Mouse (Mus musculus) embryonic facial prominence, embryonic 11.5 days (tissue): ENCODE data around the gene Slc7a4. TPM values are rescaled to one million over a fixed set of nuclear protein-coding genes. Genes with fewer than 3 reads are reported as not detected.
"Not testable (repeated sequence)": the region's sequence is repeated elsewhere in the genome, so short reads cannot be mapped to it uniquely, and the experiment has no call there.

Experiments used
- ATAC-seq: fragments of 200-750 bp; cut with Nextera tagmentation; replicated peaks from 2 replicates; pipeline ENCODE4 v1.8.0; 2017; ENCODE audit warnings: low read depth; ENCODE audit not compliant: insufficient number of reproducible peaks, low FRiP score, low TSS enrichment
- DNase-seq: peaks from one replicate; pipeline ENCODE4 v3.0.0-alpha.2; 2015; ENCODE audit warnings: low spot score
- H3K27ac ChIP-seq: fragments of 300-500 bp; sonication (generic); replicated peaks from 2 replicates; pipeline ENCODE4 v1.5.1; 2014; ENCODE audit warnings: mild to moderate bottlenecking, low read depth, low read length, control low read depth
- H3K27me3 ChIP-seq: fragments of 300-500 bp; sonication (generic); 2 replicates; pipeline ENCODE4 v1.6.1; 2014; ENCODE audit warnings: mild to moderate bottlenecking, low read length, moderate library complexity, mixed read lengths; ENCODE audit not compliant: control insufficient read depth, insufficient read depth
- H3K36me3 ChIP-seq: fragments of 300-500 bp; sonication (generic); replicated peaks from 2 replicates; pipeline ENCODE4 v1.6.1; 2014; ENCODE audit warnings: low read depth, mild to moderate bottlenecking, low read length, moderate library complexity, mixed read lengths; ENCODE audit not compliant: control insufficient read depth, insufficient read depth
- H3K4me1 ChIP-seq: fragments of 300-500 bp; sonication (generic); 2 replicates; pipeline ENCODE4 v1.6.1; 2014; ENCODE audit warnings: low read length, mixed read lengths; ENCODE audit not compliant: control insufficient read depth, insufficient read depth
- H3K4me2 ChIP-seq: fragments of 300-500 bp; sonication (generic); 2 replicates; pipeline ENCODE4 v1.6.1; 2014; ENCODE audit warnings: low read depth, mild to moderate bottlenecking, control low read depth, low read length, moderate library complexity
- H3K4me3 ChIP-seq: fragments of 300-500 bp; sonication (generic); 2 replicates; pipeline ENCODE4 v1.5.1; 2014; ENCODE audit warnings: low read depth, low read length, control low read depth
- H3K9ac ChIP-seq: fragments of 300-500 bp; sonication (generic); replicated peaks from 2 replicates; pipeline ENCODE4 v1.6.1; 2014; ENCODE audit warnings: mild to moderate bottlenecking, control low read depth, low read length
- H3K9me3 ChIP-seq: fragments of 300-500 bp; sonication (generic); replicated peaks from 2 replicates; pipeline ENCODE4 v1.6.1; 2016; ENCODE audit warnings: mild to moderate bottlenecking, low read length, inconsistent platforms, mixed read lengths; ENCODE audit not compliant: control insufficient read depth
- WGBS: fragments of 180-500 bp; shearing (Covaris S2); extraction: QIAGEN DNeasy Blood & Tissue Kit; methylation state at CpG from one replicate; pipeline ENCODE4 v1.1.7; 2014; 5-methylcytosine and 5-hydroxymethylcytosine counted together
- polyA plus RNA-seq: library from polyadenylated mRNA; unstranded; fragments of >200 nt; fragmentation: Nextera tagmentation; extraction: Ambion mirVana; gene quantifications from 2 replicates; pipeline ENCODE4 v1.2.1, GENCODE M21; 2014

Slc7a4 gene
- polyA plus RNA-seq, 1 experiment from 2014 or later = 0.59 TPM

DNA sequence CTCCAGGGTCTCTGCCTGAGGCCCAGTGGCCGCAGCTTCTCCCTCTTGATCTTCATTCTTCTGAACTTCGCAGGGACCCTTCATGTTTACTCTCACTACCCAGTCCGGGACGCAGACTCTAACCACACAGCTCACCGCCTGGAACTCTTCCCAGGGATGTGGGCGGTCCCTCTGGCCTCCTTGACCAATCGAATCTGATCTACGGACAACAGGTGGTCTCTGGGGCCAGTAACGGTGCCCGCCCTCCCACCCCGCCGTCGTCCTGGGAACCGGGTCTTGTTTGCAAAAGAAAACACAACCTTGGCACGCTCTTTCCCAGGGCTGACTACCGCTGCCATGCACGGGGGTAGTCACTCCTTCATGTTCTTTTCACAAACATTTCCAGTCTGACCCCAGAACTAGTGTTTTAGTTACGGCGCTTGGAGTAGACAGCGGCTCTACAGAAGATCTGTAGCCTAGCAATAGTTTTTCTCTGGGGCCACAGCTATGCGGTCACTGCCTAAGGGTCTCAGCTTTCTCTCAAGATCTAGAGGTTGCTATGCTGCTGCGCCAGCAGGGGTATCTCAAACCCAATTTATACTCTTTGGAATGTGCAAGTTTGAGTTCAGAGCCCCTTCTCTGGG, 21.8 kb downstream of the Slc7a4 start, which contains the start of gene Lrrc74b:
Lrrc74b (minus strand) TSS at position 120 of the 623 bp plus-strand sequence.
- no peak within 1 kb of the TSS for H3K9ac ChIP-seq
- whole genome bisulfite sequencing = under 1% methylated on average over 22 of the region's 22 CpGs
- no peaks in the 10 kb centered on the region for H3K9me3 ChIP-seq
- peaks cover 4% of the 10 kb centered on the region; the same call in 1 of the 2 replicates for H3K27me3 ChIP-seq
- H3K4me1 ChIP-seq = peaks cover 8% of the 10 kb centered on the region; the same call in 1 of the 2 replicates
- H3K27ac ChIP-seq = no peak within 1 kb of the TSS
- peak within 1 kb of the TSS; percentile 18 for H3K4me3 ChIP-seq
- DNase-seq = peak; percentile 74
- peak; percentile 50 for ATAC-seq
- peak within 1 kb of the TSS; percentile 48 for H3K4me2 ChIP-seq
- no peaks in the 10 kb centered on the region for H3K36me3 ChIP-seq

DNA sequence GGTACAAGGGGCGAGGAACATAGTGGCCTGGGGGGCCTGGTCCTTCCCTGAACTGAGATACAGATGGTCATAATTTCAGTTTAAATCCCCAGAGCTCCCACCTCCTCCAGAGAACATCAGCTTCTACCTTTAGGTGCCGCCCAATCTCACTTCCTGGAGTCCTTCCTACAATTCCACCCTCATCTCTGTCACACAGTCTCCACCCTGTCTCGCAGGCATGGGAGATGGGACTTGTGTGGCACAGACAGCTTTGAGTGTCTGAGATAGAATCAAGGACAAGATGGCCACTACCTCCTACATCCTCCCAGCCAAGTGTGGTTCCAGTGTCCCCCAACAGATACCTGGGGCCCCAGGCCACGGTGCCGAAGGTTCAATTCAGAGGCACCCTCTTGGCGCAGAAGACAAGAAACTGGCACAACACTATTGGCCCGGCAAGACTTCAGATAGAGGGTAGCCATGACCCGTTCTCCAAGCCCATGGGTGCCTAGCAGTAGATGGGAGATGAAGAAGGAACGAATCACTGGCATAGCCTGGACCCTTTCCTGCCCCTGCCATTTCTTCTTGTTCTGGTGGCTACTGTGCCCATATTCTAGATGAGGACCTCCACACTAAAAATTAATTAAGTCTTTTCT, 23.5 kb downstream of the Slc7a4 start:
- ATAC-seq = no peak
- no peak for DNase-seq
- no peaks in the 10 kb centered on the region for H3K36me3 ChIP-seq
- H3K4me3 ChIP-seq = no peak overlapping the region
- no peak overlapping the region for H3K27ac ChIP-seq
- H3K9me3 ChIP-seq = no peaks in the 10 kb centered on the region
- WGBS = 63% methylated on average over 9 of the region's 9 CpGs
- no peak overlapping the region for H3K9ac ChIP-seq
- H3K27me3 ChIP-seq = peaks cover 4% of the 10 kb centered on the region; the same call in 1 of the 2 replicates
- H3K4me2 ChIP-seq = no peak overlapping the region
- peaks cover 8% of the 10 kb centered on the region; the same call in 1 of the 2 replicates for H3K4me1 ChIP-seq

- Histone ChIP-seq H3K9me3 (no peaks in the 10 kb centered on the region), H3K4me1 (peaks cover 8% of the 10 kb centered on the region; the same call in 1 of the 2 replicates), H3K27ac (no peak overlapping the region; the same call in 1 of the 2 replicates), H3K36me3 (no peaks in the 10 kb centered on the region), H3K9ac (peak overlapping the region; percentile 33), H3K4me2 (peak overlapping the region; percentile 25), H3K27me3 (peaks cover 4% of the 10 kb centered on the region; the same call in 1 of the 2 replicates), H3K4me3 (no peak overlapping the region)
- WGBS = 0% methylated on average over 5 of the region's 5 CpGs
- DNase-seq (peak; percentile 32), ATAC-seq (no peak; the same call in 1 of the 2 replicates)
These were observed 24.2 kb downstream of the Slc7a4 start for GRCm38 (mm10) chr16:17558811-17559210.

GRCm38 (mm10) chr16:17557947-17558480, 25.0 kb downstream of the Slc7a4 start:
- no peaks in the 10 kb centered on the region for H3K36me3 ChIP-seq
- ATAC-seq = 0 out of 2 replicates have a peak, but pooled peaks have one; percentile 6
- 0 out of 2 replicates have a peak overlapping the region, but pooled peaks have one; percentile 11 for H3K4me2 ChIP-seq
- H3K27me3 ChIP-seq = peaks cover 4% of the 10 kb centered on the region; the same call in 1 of the 2 replicates
- H3K9ac ChIP-seq = no peak overlapping the region
- WGBS = under 1% methylated on average over 5 of the region's 5 CpGs
- H3K4me3 ChIP-seq = no peak overlapping the region
- DNase-seq = peak; percentile 82
- no peaks in the 10 kb centered on the region for H3K9me3 ChIP-seq
- no peak overlapping the region for H3K27ac ChIP-seq
- H3K4me1 ChIP-seq = peaks cover 8% of the 10 kb centered on the region; the same call in 1 of the 2 replicates

DNA sequence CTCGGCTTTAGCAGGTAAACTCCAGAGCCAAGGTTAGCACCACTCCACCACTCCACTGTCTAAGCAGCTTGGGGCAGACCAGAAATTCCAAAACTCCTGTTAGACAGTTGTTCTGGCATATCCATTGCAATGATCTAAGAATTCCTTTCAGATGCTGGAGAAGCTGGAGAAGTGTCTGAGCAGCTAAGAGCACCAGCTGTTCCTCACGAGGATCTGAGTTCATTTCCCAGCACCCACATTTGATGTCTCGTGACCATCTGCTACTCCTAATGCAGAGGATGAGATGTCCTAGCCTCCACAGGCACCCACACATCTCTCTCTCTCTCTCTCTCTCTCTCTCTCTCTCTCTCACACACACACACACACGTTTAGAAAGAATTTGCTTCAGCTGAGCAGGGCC, 26.1 kb downstream of the Slc7a4 start:
- WGBS = 58% methylated on average over 4 of the region's 4 CpGs
- H3K27ac ChIP-seq = no peak overlapping the region
- no peak overlapping the region for H3K4me2 ChIP-seq
- H3K4me1 ChIP-seq = peaks cover 8% of the 10 kb centered on the region; the same call in 1 of the 2 replicates
- no peak for DNase-seq
- ATAC-seq = no peak
- H3K36me3 ChIP-seq = no peaks in the 10 kb centered on the region
- H3K27me3 ChIP-seq = 0 out of 2 replicates have a peak, but pooled peaks cover 2% of the 10 kb centered on the region
- H3K9me3 ChIP-seq = no peaks in the 10 kb centered on the region
- H3K9ac ChIP-seq = no peak overlapping the region
- no peak overlapping the region for H3K4me3 ChIP-seq

DNA sequence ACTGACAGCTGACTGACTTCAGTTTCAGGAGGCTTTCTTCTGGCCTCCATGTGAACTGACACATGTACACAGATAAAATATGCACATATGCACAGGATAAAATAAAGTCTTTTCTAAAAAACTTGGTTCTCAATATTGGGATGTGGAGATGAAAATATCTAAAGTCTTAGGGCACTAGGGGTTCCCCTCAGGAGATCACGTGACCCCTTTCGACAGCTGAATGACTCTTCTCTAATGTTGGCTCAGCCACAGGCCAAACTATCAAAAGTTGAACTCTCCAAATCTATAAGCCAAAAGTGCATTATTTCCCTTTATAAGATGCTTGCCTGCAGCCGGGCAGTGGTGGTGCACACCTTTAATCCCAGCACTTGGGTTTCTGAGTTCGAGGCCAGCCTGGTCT, 26.8 kb downstream of the Slc7a4 start:
- no peak for ATAC-seq
- Histone ChIP-seq H3K36me3 (no peaks in the 10 kb centered on the region), H3K27me3 (0 out of 2 replicates have a peak, but pooled peaks cover 2% of the 10 kb centered on the region), H3K9me3 (no peaks in the 10 kb centered on the region), H3K9ac (no peak overlapping the region), H3K4me1 (peaks cover 5% of the 10 kb centered on the region; the same call in 1 of the 2 replicates), H3K27ac (no peak overlapping the region), H3K4me2 (no peak overlapping the region), H3K4me3 (no peak overlapping the region)
- 77% methylated on average over 4 of the region's 4 CpGs for WGBS
- DNase-seq = no peak

DNA sequence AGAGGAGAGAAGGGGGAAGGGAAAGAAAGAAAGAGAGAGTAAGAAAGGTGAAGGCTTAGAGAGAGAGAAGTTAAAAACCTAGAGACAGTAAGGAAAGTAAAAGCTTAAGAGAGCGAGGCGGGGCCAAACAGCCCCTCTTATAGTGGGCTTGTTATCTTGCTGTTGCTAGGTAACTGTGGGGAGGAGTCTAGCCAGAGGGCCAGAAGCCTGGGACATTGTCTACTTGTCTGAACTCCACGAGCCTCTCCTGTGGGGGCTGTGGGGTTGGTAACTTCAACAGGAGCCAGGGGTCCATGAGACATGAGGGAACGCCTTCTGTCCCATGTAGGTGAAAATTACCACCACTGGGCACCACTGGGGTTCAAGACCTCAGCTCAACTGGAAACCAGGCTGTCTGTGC, 28.3 kb downstream of the Slc7a4 start:
- H3K9ac ChIP-seq, H3K36me3 ChIP-seq, H3K4me1 ChIP-seq, ATAC-seq, H3K27me3 ChIP-seq, H3K4me3 ChIP-seq, H3K27ac ChIP-seq, H3K9me3 ChIP-seq, H3K4me2 ChIP-seq: not testable (repeated sequence)
- 15% methylated on average over 4 of the region's 4 CpGs for WGBS
- DNase-seq = peak; percentile 38
